Mouse (Mus musculus): ENCODE results near the gene Foxn3.

Foxn3 gene

DNA sequence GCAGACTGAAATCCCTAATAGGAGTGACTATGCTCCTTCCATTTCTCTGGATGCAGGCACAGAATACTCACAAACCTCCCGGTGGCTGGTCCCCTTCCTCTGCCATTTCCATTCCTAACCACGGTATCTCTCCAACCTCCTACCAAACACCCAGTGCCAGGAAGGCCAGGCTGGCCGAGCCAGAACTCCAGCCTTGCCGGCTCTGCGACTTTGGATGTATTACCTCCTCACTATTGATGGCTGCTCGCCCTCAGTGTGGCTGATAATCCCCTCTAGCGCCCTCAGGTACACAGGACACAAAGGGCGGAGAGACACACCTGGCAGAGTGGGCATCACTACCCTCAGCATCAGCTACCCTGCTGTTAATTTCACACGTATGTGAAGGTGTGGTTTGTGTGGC lies 318.7 kb downstream of the Foxn3 start:
- DNase-seq = no peak

DNA sequence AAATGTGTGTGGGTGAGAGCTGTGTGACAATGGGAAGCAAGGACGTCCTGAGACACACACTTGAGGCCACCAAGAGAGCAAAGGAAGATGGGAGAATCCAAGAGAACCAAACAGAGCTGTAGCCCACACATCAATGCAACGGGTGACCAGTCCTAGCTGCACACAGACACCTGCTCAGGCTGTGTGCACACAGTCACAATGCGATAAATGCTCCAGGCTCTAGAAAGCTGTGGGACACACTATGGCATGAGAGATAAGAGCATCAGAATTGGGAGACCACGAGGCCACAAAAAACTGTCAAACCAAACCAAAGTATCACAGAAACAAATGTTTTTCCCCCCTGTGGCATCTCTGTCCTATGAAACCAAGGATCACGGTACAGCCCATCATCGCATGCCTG lies 319.1 kb downstream of the Foxn3 start:
- DNase-seq = no peak

DNA sequence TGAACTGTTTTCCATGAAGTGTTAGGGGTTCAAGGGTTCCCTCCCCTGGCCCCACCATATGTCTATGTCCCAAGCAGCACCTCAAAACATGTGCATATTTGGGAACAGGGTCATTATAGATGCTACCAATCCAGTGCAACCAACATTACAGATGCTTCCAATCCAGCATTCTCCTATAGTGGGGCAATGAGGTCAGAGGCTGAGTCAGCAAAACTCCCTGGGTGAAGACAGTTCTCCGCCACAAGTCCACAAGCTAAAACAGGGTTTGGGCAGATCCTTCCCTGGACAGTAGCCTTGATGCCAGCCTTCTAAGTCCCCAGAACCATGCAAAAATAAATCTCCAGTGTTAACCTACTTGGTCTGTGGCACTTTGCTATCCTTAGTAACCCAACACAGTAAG lies 320.1 kb downstream of the Foxn3 start:
- DNase-seq = no peak

DNA sequence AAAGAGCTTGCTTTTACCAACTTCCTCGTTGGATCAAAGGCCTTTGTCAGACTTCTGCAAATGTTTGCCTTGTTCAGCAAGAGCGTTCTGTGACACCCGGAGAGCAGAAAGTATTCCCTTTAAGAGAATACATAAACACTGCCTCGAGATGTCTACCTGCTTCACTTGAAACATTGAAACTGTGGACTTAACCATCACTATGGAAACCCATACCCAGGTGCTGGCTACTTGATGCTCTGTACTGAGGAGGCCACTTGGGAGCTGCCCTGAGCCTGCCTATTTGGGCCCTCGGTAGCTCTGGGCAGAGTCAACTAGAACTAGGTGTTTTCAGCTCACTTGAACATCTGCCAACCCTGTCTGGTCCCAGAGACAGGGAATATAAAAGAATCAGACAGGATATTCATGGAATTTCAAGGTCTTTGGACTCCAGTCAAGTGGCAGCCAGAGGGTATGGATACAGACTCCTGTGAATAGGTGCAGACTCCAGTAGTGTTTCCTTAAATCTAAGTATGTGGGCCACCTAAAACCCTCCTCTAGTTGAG lies 323.1 kb downstream of the Foxn3 start:
- no peak for DNase-seq

DNA sequence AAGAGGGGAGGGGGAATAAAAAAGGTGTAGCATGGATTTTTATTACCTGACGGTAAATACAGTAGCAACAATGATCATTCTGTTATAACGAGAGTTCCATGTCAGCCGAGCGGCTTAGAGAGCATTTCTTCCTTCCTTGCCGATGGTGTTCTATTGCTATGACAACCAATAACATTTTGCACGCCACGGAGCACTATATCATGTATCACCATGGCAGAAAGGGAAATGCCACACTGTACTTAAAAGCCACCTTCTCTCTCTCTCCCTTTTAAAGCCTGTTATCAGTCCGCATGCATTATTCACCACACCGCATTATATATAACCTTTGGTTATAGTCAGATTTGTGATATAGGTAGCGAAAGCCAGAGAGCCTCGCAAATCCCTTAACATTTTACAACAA lies 323.6 kb downstream of the Foxn3 start:
- no peak for DNase-seq

DNA sequence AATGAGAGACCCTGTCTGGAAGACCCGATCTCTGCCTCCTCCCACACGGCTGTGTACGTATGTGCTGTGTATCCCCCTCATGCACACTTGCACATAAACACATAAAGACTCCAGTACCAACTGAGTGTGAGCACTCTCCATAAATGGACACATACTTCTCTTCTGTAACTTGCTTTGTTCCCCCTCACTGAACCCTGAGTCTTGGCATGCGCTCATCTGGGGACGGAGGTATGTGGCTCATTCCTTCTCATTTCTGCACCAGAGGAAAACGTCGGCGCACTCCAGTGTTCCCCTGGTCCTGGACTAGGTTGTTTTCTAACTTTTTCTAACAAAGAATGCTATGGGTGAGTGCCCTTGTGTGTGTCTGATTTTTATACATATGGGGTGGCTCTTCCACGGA lies 325.9 kb downstream of the Foxn3 start:
- DNase-seq = no peak

DNA sequence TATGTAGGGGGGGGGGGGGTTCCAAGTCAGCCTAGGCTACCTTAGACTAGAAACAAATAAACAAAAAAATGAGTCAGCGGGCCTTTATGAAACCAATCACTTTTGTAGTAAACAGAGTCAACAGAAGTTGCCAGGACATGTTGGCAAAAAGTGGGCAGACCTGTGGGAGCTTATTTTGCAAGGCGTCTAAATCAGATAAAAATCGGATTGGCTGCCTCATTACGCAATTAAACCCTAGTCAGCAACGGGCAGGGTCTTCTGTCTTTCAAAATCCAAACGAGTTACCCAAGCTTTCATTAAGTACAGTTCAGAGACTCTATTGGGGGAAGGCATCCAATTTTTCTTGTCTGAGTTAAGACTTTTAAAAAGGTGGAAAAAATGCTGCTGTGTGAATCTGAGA lies 329.0 kb downstream of the Foxn3 start:
- no peak for DNase-seq

DNA sequence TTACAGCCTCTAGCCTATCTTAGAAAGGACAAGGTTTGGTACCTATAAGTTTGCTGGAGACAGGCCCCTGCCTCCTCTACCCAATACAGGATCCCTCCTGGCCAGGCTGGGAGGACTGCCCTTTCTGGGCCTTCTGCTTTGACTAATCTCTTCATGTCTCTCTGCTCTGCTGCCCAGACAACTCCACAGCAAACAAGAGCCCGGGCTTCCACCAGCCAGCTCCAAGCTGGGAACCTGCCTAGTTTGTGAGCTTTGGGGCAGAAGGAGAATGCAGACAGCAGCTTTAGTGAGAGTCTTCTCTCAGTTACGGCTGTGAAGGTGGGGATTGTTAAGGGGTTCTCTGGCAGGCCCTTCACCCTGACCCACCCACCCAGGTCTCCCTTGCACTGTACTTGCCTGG lies 330.0 kb downstream of the Foxn3 start:
- DNase-seq = no peak

DNA sequence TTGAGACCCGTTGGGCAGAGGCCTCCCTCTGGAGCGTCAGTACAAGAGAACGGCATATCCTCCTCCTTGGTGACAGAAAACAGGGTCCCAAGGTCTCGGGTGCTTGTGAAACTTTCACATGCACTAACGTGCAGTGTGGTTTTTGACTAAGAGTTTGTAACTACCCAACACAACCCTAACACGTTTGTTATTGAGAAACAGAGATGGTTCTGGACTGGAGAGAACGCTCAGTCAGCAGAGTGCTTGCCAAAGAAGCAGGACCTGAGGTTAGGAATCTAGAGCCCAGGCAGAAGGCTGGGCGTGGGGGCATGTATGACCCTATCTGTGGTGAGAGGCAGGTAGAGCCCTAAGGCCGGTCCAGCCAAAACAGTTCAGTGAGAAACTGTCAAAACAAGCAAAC lies 330.9 kb downstream of the Foxn3 start:
- DNase-seq = no peak

DNA sequence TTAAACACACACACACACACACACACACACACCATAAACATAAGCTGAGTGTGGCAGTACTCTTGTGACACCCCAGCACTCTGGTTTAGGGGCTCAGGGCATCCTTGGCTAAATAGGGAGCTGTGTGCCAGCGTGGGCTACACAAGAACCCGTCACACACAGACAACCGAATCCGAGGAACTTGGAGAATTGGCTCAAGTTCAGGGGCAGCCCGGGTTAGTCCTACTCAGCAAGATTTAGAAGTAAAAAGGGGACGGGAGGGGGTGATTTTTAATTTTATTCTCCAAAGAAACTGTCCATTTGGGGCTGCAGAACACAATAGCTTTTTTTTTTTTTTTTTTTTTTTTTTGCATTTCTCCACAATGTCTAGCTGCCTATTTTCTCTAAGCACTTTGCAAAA lies 332.1 kb downstream of the Foxn3 start:
- DNase-seq = no peak

DNA sequence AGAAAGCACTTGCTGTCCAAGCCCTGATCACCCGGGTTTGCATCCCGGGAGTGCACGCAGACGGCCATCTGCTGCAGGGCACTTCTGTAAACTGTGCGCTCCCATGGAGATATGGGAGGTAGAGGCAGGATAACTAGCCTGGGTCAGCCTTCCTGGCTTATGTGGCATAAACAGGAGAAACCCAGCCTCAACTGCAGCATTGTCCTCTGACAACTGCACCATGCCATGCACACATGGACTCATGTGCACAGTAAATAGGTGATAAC lies 332.7 kb downstream of the Foxn3 start:
- no peak for DNase-seq

DNA sequence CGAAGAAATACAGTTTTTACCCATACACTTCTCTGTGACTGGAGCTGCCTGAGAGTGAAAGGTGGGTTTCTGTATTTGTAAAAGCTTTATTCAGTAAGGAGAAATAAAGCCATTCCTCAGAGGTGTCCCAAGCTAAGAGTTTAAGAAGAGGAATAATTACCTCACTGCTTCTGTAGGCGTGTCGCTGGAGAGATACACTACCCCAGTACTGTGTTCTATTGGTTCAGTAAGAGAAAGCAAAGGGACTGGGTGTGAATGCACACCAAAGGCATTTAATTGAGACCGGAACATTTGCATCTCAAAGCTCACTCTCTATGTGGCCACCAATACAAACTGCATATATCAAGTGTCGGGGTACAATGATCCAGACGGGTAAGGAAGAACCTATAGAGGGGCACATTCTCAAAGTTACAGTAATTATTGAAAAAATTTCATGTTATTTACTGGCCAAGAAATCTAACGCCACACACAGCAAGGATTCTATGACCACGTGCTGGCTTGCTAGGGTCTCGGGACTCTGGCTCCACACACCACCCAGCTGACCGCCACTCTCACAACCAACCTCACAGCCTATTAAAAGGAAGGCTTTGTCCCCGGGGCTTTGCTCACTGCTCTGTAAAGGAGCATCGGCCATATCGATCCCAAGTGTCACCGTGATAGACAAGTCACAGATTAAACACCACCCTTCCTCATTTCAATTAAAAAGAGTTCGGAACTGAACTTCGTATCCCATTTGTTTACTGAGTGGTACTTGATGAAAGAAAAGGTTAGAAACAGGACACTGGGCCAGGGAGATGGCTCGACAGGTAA lies 333.2 kb downstream of the Foxn3 start:
- no peak for DNase-seq

DNA sequence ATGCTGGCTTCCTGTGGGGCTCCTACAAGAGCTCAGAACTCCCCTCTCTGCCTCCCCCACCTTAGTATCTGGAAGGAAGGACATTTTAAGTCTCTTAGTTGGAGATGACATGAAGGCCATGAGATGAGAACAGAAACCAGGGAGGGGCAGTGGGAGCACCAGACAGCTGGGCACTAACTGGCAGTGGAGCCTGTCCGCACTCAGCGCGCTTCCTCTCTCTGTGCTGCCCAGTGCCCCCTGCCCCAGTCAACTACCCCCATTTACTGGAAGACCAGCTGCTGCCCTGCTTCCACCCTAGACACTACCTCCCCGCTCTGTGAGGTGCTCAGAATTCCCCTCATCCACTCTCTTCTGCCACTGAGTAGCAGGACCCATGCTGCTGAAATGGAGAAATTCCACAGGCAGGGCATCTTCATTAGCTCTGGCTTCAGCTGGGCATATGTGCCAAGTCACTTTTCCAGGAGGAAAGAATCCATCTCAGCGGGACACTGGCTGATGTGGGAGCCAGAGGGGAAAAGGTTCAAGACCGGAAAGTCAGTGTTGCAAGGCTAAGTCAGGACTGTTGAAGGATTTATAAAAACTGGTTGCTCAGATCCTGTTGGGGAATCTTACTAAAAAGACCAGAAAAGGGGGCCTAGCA lies 335.9 kb downstream of the Foxn3 start:
- no peak for DNase-seq

DNA sequence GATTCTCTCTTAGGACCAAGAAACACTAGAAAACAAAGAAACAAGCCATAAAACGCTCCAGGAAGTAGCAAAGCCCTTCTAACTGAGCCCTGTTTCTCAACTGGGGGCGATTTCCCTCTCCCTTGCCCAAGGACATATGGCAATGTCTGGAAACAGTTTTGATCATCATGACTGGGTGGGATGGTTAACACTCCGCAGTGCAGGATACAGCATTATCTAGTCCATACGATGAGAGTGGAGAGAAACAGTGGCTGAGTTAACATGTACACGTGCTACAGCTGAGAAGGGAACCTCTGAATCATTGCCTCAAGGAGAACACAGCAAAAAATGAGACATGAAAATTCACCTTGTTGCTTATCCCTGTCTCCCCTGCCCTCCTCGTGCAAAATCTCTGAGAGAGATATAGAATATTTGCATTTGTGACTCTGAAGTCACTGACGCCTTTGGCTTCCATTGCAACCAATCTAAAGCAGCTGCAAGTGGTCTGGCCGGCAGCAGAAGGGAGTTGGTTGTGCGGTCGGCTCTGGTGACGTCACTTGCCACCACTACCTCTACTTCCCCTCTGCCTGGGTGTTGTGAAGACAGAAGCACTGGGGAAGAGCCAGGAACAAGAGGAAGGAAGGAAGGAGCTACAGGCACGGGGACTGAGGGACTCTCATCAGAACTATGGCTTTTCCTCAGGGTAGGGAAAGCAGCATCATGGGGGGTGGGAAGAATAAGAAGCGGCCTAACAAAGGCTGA lies 338.3 kb downstream of the Foxn3 start:
- peak; percentile 21 to 35 for DNase-seq

DNA sequence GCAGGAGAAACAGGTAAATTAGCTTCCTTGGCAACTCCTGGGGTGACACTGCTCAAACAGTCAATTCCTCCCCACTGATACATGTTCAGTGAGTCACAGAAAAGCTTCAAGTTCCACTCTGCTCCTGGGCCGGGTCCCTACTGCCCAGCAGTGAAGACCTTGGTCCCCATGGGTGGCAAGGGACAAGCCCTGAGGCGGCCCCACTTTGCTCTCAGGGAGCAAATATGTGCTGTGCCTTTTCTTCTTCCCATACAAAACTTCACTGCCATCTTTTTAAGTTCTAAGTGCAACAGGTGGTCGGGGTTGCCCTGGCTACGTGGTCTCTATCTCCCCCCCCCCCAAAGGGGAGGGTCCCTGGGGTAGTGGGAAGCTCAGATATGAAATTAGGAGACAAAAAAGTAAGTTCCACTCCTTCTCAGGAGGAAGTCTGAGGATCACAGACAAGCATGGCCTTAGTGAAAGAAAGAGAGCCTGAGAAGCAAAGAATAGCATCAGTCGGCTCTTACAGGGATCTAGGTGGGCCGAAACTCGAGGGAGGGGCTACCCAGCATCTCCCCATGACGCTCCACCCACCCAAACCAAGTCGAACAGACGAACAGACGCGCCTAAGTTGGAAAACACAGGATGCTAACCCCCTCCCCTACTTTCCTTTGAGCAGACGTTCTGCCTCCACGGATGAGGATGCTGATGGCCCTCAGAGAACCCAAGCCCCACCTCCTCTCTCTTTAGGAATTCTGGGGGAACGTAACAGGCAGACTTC lies 342.1 kb downstream of the Foxn3 start:
- DNase-seq = no peak

DNA sequence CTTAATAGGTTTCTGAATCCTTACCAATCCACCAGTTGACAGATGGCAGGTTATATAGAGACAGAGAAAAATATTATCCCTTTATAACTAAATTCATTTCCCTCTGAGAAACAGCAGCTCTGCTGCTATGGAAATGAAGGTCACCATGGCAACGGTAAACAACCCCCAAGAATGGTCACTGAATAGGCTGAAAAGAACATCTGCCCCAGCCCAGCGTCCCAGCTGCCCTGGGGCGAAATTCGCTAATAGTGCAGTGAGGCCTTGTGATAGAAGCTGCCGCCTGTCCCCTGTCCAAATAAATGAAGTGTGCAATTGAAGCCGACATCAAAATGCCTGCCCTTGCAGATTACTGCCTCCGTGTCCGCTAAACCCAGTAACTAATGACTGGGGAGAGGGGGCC lies 343.0 kb downstream of the Foxn3 start:
- no peak for DNase-seq

DNA sequence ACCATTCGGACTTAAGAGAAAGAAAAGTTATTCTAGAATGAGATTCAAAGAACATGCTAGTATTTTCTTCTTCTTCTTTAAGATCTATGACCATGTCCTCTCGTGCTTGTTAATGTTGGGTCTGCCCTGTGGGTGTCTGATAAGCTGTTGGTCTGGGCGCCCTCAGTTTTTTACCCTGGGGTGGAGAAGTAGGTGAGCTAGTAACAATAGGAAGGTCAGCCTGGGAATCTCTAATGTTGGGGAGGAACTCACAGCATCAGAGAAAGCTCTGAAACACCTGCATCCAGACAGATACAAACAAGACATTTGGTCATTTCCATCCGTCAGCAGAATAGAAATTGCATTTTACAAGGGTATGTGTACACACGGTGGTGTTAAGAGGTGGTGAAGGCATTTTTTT lies 343.6 kb downstream of the Foxn3 start:
- no peak for DNase-seq

DNA sequence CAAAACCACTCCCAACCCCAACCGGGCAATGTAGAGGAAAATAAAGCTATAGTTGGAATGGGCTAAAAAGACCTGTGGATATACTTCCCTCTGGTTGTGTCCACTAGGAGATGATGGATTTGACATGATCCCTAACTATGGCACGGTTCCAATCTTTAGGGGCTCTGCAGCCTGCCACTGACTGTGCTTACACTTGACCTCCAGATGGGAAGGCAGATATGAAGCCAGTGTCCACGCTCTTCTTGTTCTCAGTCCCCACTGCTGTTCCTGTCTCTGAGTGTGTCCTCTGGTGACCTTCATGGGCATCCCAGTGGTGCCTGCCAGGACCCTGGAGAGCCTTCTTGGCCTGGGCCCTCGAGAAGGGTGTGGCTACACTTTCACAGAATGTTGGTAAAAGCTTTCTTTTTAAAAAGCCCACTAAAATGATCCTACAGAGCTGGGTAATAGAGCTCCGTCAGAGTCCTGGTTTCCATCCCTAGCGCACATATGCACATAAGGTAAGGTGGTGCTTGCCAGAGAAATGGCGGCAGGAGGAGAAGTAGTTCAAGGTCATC lies 346.2 kb downstream of the Foxn3 start:
- no peak for DNase-seq

DNA sequence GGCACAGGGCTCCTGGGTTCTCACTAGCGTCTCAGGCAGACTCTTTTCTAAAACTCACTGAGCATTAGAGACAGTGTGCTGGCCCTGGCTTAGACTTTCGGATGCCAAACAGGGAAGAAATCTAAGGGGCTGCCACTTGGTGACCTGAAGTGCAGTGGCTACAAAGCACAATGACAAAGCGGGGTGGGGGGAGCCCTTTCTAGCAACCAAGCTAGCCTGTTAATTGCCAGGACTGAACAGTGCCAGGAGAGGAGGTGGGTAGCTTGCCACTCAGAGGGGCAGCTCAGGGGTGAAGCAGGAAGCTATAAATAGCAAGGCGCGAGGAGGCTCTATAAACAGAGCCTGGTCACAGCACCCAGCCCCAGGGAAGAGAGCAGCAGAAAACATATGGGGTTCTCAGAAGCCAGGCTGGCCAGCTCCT lies 347.0 kb downstream of the Foxn3 start:
- DNase-seq = no peak

DNA sequence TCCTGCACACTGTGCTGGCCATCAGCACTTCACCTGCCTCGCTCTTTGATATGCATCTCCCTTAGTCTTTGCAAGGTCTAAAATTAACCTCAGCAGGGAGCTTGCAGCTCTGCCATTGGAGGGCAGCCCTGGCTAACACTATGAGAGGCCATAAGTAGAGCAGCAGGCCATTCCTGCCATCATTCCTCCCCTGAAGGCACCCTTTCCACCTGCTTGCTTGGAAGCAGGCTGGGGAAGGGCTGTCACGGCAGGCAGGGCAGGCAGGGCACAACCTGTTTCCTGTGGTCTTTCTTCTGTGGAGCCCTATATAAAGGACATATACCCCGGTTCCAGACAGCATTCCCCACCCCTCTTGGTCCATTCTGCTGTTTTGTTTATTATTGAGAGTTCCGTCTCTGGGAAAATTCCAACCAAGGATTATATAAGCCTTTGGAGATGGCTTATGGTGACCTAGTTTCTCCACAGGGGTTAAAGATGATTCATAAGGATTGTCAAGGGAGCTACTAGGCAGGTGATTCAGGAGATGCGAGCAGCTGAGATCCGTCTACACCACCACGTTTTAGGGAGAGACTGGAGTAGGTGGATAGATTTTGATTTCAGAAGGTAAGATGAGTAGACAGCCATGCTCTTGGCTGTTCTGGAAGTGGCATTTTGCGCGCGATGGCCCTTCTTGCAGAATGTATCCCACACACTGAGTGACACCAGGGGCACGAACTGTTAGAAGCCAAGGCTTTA lies 347.7 kb downstream of the Foxn3 start:
- no peak for DNase-seq

DNA sequence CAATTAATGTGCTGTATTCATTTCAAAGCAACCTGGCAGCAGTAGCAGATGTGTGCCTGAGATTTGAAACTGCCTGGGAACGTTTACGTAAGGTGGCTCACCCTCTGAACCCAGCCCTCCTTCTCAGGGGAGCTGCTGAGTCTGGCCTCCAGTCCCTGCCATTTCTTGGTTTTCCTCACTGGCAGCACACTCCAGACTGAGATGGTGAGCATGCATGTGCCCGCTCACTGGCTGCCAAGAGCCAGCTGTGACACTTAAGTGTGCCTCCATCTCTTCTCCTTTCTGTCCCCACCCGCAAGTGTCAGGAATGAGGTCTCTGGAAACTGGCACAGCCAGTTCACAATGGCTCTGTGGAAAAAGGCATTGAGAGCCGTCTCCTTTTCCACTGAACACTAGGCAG lies 349.3 kb downstream of the Foxn3 start:
- no peak for DNase-seq

DNA sequence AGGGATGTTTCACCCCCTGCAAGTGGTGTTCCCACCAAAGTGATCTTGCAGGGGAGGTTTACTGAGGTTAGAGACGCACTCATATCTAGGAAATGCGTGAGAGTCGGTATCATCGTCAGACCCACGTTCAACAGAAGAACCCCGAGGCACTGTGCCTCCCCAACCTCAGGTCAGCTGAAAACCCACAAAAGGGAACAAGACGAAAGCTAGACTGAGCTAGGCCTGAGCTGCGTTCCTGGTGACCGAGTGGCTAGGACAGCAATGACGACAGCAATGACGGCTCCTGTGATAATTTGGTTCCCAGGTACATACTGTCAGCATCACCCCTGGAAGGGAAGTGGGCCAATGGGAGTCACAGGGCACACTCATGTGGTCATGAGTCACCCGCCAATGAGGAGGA lies 350.2 kb downstream of the Foxn3 start:
- no peak for DNase-seq

Data from thymus, postnatal 36 days (tissue).